Mouse (Mus musculus): ENCODE data around the gene Plk4.
"Not testable (repeated sequence)": the region's sequence is repeated elsewhere in the genome, so short reads cannot be mapped to it uniquely, and the experiment has no call there.

Gene Plk4

DNA sequence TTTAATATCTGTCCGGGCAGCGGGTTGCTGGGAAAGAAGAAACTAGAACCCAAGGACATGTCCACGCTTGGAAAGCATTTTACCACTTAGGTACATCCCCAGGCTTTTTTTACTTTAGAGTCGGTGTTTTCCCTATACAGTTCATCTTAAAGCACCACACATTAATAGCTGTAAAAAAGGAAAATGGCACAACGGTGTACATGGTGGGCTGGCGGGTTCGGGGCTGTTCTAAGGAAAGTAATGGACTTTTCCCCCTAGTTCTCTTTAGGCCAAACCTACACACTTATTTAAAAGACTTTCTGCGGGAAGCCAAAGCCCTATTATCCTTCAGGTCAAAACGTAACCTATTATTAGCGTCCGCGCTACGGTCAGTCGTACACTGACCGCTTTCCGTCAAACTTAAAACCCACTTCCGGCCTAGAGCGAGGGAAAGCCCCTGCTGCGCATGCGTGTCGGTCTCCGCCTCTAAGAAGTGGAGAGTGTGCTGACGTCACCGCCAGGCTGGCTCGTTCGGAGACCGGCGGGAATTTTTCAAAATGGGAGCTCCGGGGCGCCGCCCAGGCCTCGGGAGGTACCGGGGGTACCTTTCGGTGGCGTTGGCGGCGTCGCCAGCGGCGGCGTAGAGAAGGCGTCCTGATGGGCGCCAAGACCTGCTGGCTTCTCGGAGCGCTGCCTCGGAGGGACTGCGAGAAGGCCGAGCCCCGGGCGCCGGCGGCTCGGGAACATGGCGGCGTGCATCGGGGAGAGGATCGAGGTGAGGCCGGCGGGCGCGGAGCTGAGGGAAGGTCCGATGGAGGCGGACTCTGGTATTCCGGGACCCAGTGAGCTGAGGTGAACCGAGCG, at the start of gene Plk4:
Plk4 (plus strand) TSS at position 490 of the 843 bp plus-strand sequence.
- peak; percentile 98 to 100 for DNase-seq

DNA sequence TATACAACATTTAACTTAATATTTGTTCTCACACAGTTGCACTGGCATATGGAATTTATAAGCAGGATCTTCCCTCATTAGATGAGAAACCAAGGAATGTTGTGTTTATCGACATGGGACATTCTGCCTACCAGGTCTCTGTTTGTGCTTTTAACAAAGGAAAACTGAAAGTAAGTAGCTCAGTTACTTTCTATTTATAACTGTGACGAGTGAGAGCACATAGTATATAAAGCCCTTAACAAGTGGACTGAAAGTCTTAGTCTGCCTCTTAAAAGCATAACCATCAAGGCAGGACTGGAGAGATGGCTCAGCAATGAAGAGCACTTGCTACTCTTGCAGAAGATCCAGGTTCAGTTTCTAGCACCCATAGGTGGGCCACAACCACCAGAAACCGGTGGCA, 39.1 kb upstream of the Plk4 start:
- DNase-seq: no peak

DNA sequence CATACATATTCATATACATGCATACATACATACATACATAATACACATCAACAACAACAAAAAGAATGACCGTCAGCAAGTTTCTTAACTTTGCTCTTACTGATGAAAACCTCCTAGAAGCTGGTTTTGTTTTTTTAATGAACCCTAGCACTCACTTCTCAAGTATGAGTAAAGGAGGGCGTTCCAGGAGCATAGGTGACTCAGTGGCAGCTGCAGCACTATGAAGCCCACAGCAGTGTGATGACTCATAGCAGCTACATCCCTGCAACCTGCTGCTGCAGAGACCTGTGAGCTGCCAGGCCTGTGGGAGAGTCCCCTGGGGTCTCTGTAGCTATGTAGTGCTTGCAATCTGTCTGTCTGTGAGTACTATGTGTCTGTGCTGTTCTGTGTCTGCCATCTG, 38.5 kb upstream of the Plk4 start:
- DNase-seq: no peak

DNA sequence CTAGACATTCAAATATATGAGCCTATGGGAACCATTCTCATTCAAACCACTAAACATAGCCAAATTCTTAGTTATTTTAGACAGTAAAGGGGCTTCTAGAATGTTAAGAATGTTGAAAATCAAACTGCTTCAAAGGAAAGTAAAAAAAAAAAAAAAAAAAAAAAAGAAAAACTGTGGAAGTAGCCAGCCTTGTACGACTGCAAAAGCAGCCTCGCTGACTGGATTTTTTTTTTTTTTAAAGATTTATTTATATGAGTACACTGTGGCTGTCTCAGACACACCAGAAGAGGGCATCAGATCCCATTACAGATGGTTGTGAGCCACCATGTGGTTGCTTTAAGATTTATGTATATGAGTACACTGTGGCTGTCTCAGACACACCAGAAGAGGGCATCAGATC, 6.0 kb upstream of the Plk4 start:
- DNase-seq: no peak

DNA sequence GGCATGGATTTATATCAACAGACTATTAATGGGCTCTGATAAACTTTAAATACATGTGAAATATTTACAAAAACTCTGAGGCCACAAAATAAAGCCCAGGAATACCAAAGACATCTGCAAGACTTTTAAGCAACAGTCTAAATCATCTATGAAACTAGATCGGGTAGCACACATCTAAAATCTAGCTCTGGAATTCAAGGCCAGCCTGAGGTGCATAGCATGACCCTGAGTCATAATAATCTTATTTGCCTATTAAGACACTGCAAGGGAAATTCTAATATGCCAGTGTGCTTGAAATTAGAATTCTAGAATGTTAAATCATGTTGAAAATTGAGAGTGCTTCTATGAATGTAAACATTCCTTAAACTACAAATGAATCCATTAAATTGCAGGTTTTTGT, 1.8 kb upstream of the Plk4 start:
- no peak for DNase-seq

DNA sequence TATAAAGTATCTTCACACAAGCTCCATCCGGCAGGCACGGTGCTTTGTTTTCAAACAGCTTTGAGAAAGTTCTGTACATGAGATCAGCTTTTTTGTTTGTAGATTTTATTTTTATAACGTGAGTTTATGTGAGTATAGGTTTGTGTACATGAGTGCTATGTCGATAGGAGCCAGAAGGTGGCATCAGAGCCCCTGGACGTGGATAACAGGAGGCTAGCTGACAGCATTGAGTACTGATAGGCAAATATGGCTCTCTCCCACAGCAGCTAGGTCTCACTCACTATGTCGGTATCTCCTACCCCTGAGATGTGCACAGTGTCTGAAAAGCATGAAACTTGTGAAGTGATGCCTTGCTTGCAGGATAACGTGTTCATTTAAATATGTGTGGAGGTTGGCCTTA, 1.3 kb upstream of the Plk4 start:
- DNase-seq: peak; percentile 59 to 74

DNA sequence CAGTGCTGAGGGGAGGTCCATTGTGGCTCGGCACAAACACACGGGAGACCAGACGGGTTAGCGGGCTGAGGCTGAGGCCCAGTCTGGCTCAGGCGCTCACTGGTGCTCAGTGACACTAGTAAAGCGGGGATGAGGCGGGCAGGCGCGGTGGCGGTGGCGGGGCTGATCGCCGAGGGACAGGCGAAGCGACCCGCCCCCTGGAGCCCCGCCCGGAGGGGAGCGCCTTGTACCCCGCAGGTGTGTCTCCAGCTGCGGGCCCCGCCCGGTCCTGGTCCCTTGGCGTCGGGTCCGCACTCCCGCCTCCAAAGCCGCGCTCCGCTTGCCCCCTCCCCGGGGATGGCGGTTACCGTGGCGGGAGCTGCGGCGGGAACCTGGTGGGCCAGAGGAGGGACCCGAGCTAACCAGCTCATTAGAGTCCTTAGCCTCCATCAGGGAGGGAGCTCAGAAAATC, 579 bp downstream of the Plk4 start:
- DNase-seq: peak; percentile 23 to 68

DNA sequence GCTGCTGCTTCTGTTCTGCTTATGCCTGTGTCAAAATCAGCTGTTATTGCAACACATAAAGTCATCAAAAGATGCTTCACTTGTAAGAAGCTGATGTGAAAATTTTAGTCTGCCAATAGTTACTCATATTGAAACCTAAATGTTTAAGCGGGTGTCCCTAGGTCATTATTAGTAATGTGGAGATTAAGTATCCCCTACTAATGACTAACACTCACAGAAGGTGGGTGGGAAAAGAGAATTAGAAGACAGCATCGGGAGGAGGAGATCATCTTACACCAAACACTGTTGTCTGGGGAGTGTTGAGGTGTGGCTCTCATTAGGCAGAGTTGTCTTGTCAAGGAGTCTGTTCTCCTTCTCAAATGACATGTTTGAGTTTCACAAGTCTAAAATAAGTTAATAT, 7.1 kb downstream of the Plk4 start:
- no peak for DNase-seq

DNA sequence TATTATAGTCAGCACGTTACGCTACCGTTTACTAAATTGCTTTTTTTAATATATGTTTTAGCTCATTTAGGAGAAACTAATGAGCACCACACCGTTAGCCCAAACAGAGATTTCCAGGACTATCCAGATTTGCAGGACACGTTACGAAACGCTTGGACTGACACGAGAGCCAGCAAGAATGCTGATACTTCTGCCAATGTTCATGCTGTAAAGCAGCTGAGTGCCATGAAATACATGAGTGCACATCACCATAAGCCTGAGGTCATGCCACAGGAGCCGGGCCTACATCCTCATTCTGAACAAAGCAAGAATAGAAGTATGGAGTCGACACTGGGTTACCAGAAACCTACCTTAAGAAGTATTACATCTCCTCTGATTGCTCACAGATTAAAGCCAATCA, 8.9 kb downstream of the Plk4 start:
- DNase-seq: no peak

DNA sequence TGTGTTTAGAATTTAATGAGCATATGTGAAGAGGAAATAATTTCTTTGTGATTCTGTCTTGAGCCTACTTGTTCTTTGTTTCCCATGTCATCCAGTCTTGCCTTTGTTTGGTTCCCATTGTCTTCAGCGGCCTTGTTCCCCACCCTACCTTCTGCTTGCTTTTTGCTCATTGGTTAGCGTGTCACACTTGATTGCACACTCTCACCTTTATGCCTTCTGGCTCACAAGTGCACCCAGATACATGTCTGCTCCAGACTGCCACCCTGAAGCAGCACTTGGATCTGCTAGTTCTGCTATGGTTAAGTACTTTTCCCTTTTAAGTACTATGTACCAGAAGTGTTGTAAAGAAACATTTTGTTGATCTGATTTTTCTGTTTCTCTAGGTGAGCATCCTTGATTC, 10.1 kb downstream of the Plk4 start:
- DNase-seq: no peak

DNA sequence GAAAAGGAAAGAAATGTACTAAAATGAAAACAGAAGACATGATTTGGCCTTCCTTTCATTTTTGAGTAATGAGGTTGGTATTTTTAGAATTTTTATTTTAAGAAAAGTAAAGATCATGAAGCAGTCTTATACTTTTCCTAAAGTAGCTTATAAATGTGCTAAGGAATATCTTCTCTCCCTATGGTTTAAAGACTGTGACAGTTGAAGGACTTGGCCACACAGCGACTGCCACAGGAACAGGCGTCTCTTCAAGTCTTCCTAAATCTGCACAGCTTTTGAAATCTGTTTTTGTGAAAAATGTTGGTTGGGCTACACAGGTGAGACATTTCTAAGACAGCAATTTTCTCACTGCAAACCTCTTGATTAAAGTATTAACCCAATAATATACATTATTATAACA, 13.5 kb downstream of the Plk4 start:
- no peak for DNase-seq

DNA sequence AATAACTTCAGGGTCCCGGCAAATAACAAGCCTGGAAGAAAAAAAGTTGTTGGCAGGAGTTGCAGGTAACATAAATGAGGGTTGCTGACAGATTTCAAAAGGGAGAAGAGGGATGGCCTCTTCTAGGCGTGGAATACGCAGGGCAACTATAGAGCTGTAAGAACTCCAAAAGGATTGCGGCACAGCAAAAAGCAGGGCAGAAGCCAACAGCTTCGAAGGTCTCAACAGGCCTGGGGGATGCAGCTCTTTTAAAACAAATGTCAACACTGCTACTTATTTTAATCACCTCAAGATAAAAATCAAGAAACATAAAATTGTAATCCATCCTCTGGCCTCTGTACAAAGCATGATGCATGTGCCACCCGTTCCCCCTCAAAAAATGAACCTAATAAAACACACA, 45.7 kb downstream of the Plk4 start:
- DNase-seq: not testable (repeated sequence)

DNA sequence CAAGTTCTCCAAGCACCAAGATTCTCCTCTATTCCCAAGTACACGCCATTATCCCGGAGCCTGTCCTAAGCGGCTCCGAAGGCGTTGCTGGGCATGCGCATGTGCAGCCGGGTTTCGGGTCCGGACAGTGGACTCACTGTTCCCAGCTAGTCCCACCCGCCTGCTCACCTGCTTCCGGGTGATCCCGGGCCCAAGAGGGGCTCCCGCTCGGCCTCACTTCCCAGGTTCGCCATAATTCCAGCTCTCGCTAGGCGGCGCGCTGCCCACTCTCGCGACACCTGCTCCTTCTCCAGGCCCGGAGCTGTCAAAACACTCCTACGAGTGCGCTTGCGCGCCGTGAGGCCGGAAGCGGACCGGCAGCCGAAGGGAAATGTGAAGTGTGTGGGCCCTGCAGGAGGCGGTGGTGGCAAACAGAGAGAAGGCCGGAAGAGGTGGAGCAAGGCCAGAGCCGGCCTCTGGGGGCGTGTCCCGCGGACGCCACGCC, 46.7 kb downstream of the Plk4 start, which contains the start of gene Mfsd8:
Mfsd8 (minus strand) TSS at position 414 of the 484 bp plus-strand sequence.
- DNase-seq: peak; percentile 95 to 99

DNA sequence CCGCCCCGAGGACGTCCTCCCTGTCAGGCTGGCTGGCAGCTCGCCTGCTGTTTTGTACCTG, 47.0 kb downstream of the Plk4 start, which contains the start of gene Abhd18:
Abhd18 (plus strand) TSS at position 14 of the 61 bp plus-strand sequence.
- DNase-seq: not testable (repeated sequence)

DNA sequence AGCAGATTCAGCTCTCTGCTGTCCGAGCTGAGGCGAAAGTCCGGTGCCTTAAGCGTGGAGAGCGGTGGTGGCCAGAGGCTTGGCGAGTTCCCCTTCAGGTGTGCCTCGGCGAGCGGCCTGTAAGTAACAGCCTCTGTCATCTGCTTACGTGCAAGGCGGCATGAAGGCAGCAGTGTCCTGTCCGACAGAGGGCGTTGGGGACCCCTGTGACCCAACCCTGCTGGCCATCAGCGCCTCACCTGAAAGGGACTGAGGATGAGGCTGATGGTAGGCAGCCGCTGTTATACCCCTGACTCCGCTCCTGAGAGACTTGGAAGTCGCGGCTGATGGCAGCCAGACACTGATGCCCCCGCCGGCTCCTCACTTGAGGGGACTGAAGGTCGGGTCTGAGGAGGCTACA, 47.2 kb downstream of the Plk4 start:
- peak; percentile 57 to 77 for DNase-seq

DNA sequence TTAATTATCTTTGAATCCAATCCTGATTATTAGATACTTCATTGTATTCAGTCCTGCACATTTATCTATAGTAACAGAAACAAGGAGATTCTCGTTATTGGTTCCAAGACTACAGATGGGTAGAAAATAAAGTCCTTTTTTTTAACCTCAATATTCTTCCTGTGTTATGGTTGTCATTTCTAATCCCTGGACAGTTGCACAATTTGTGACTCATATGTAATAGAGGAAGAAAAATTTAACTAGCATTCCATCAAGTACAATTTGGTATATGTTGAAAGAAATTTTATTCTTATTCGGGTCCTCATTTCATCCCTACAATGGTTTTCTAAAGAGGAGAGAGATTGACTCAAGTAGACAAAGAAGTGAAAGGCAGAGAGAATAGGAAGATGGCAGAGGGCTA, 48.1 kb downstream of the Plk4 start:
- not testable (repeated sequence) for DNase-seq

DNA sequence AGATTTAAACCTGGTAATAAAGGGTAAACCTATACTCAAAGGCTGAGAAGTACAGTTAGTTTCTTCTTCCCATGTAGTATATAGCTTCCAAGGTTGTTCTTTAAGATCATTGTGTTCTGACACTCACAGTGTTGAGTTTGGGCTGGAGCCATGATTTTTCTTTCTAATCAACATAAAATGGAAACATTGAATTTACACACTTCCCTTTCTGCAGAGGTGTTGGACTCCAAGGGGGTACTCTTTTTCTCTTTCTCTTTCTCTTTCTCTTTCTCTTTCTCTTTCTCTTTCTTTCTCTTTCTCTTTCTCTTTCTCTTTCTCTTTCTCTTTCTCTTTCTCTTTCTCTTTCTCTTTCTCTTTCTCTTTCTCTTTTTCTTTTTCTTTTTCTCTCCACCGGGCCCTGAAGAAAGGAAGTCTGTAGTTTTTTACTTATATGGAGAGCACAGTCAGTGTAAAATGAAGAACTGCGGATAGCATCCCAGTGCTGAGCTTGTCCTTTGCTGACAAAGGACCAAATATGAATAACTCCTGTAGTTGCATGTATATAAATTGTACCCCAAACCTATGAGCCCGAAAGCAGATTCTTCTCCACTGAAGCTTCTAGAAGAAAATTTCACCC, 53.4 kb downstream of the Plk4 start:
- not testable (repeated sequence) for DNase-seq
